Mouse (Mus musculus) neural tube, embryonic 14.5 days (tissue): ENCODE results near the gene Kbtbd3. TPM values are rescaled to one million over a fixed set of nuclear protein-coding genes. Genes with fewer than 3 reads are reported as not detected.

ENCODE experiments used
- ATAC-seq: fragments of 200-750 bp; cut with Nextera tagmentation; 2 replicates; pipeline ENCODE4 v1.8.0; 2017; ENCODE audit warnings: low read depth, mild to moderate bottlenecking, moderate TSS enrichment, moderate library complexity
- H3K27ac ChIP-seq: fragments of 300-500 bp; sonication (generic); 2 replicates; pipeline ENCODE4 v1.5.1; 2014; ENCODE audit warnings: low read depth, mild to moderate bottlenecking, control low read depth, low read length, moderate library complexity, mixed read lengths
- H3K27me3 ChIP-seq: fragments of 300-500 bp; sonication (generic); 2 replicates; pipeline ENCODE4 v1.6.1; 2014; ENCODE audit warnings: low read length; ENCODE audit not compliant: control insufficient read depth, insufficient read depth
- H3K36me3 ChIP-seq: fragments of 300-500 bp; sonication (generic); 2 replicates; pipeline ENCODE4 v1.6.1; 2014; ENCODE audit warnings: low read length, mixed read lengths; ENCODE audit not compliant: control insufficient read depth, insufficient read depth
- H3K4me1 ChIP-seq: fragments of 300-500 bp; sonication (generic); 2 replicates; pipeline ENCODE4 v1.6.1; 2014; ENCODE audit warnings: low read length; ENCODE audit not compliant: control insufficient read depth, insufficient read depth
- H3K4me2 ChIP-seq: fragments of 300-500 bp; sonication (generic); 2 replicates; pipeline ENCODE4 v1.6.1; 2014; ENCODE audit warnings: mild to moderate bottlenecking, low read depth, low read length, control low read depth
- H3K4me3 ChIP-seq: fragments of 300-500 bp; sonication (generic); 2 replicates; pipeline ENCODE4 v1.5.1; 2014; ENCODE audit warnings: low read depth, low read length, control low read depth, mixed read lengths
- H3K9ac ChIP-seq: fragments of 300-500 bp; sonication (generic); replicated peaks from 2 replicates; pipeline ENCODE4 v1.6.1; 2014; ENCODE audit warnings: low read depth, mild to moderate bottlenecking, control low read depth, low read length, mixed read lengths
- H3K9me3 ChIP-seq: fragments of 300-500 bp; sonication (generic); 2 replicates; pipeline ENCODE4 v1.6.1; 2016; ENCODE audit warnings: low read length; ENCODE audit not compliant: control insufficient read depth
- WGBS: fragments of 180-500 bp; shearing (Covaris S2); extraction: QIAGEN DNeasy Blood & Tissue Kit; methylation state at CpG from one replicate; pipeline ENCODE4 v1.1.7; 2014; 5-methylcytosine and 5-hydroxymethylcytosine counted together
- polyA plus RNA-seq: library from polyadenylated mRNA; unstranded; fragments of >200 nt; fragmentation: Nextera tagmentation; extraction: Ambion mirVana; gene quantifications from 2 replicates; pipeline ENCODE4 v1.2.1, GENCODE M21; 2014

Gene Kbtbd3
- polyA plus RNA-seq: 13.8 and 14.5 TPM in 2 replicates

GRCm38 (mm10) chr9:4309351-4310085, at the start of gene Kbtbd3, which contains the start of gene Aasdhppt:
Kbtbd3 (plus strand) TSS chr9:4309833.
Aasdhppt (minus strand) TSS chr9:4309471.
- WGBS: under 1% methylated on average over 53 of the region's 53 CpGs
- peak; percentile 98 for ATAC-seq
- Histone ChIP-seq H3K9me3 (no peaks in the 10 kb centered on the region), H3K27ac (peak within 1 kb of the TSS; percentile 88), H3K4me3 (peak within 1 kb of the TSS; percentile 68), H3K9ac (peak within 1 kb of the TSS; percentile 75), H3K4me1 (peaks cover 8% of the 10 kb centered on the region; the same call in 1 of the 2 replicates), H3K27me3 (no peaks in the 10 kb centered on the region), H3K4me2 (peak within 1 kb of the TSS; percentile 75), H3K36me3 (no peaks in the 10 kb centered on the region)

GRCm38 (mm10) chr9:4259841-4260745, 49.5 kb upstream of the Kbtbd3 start:
- Histone ChIP-seq H3K4me3 (no peak overlapping the region), H3K4me1 (no peaks in the 10 kb centered on the region), H3K36me3 (no peaks in the 10 kb centered on the region), H3K9me3 (peaks cover 7% of the 10 kb centered on the region), H3K27me3 (no peaks in the 10 kb centered on the region), H3K4me2 (no peak overlapping the region), H3K9ac (no peak overlapping the region), H3K27ac (no peak overlapping the region)
- ATAC-seq: peak; percentile 54; the same call in 1 of the 2 replicates
- WGBS: 54% methylated on average over 63 of the region's 65 CpGs

- Histone ChIP-seq H3K27me3 (no peaks in the 10 kb centered on the region), H3K9me3 (peaks cover 7% of the 10 kb centered on the region), H3K4me3 (no peak overlapping the region), H3K4me2 (no peak overlapping the region), H3K36me3 (no peaks in the 10 kb centered on the region), H3K4me1 (no peaks in the 10 kb centered on the region), H3K27ac (no peak overlapping the region), H3K9ac (no peak overlapping the region)
- ATAC-seq: no peak
- 67% methylated on average over 12 of the region's 12 CpGs for WGBS
These were observed 48.9 kb upstream of the Kbtbd3 start for GRCm38 (mm10) chr9:4260746-4261090.

- WGBS: 90% methylated on average over 3 of the region's 3 CpGs
- Histone ChIP-seq H3K36me3 (no peaks in the 10 kb centered on the region), H3K4me3 (no peak overlapping the region), H3K4me1 (no peaks in the 10 kb centered on the region), H3K27me3 (no peaks in the 10 kb centered on the region), H3K27ac (no peak overlapping the region), H3K9ac (no peak overlapping the region), H3K4me2 (no peak overlapping the region), H3K9me3 (no peaks in the 10 kb centered on the region)
- ATAC-seq: no peak
These were observed 42.8 kb upstream of the Kbtbd3 start for GRCm38 (mm10) chr9:4266881-4267280.

GRCm38 (mm10) chr9:4283850-4284249, 25.8 kb upstream of the Kbtbd3 start:
- no peak overlapping the region for H3K4me3 ChIP-seq
- no peak overlapping the region for H3K27ac ChIP-seq
- H3K9ac ChIP-seq: no peak overlapping the region
- no peak for ATAC-seq
- no peak overlapping the region for H3K4me2 ChIP-seq
- no peaks in the 10 kb centered on the region for H3K4me1 ChIP-seq
- no peaks in the 10 kb centered on the region for H3K36me3 ChIP-seq
- WGBS: 4% methylated on average over 3 of the region's 3 CpGs
- H3K27me3 ChIP-seq: no peaks in the 10 kb centered on the region
- no peaks in the 10 kb centered on the region for H3K9me3 ChIP-seq

- H3K4me3 ChIP-seq: no peak overlapping the region
- 94% methylated on average over 2 of the region's 2 CpGs for WGBS
These were observed 9.2 kb upstream of the Kbtbd3 start for GRCm38 (mm10) chr9:4300466-4300865.

GRCm38 (mm10) chr9:4304867-4305266, 4.8 kb upstream of the Kbtbd3 start:
- peaks cover 3% of the 10 kb centered on the region; the same call in 1 of the 2 replicates for H3K4me1 ChIP-seq
- no peaks in the 10 kb centered on the region for H3K27me3 ChIP-seq
- peaks cover 4% of the 10 kb centered on the region for H3K36me3 ChIP-seq
- no peak overlapping the region for H3K27ac ChIP-seq
- no peaks in the 10 kb centered on the region for H3K9me3 ChIP-seq
- H3K4me2 ChIP-seq: no peak overlapping the region
- H3K4me3 ChIP-seq: no peak overlapping the region
- H3K9ac ChIP-seq: no peak overlapping the region
- 53% methylated on average over 1 of the region's 1 CpGs for WGBS
- ATAC-seq: no peak

More at GRCm38 (mm10) chr9:4300466-4300865, 9.2 kb upstream of the Kbtbd3 start:
- Histone ChIP-seq H3K27ac (no peak overlapping the region), H3K4me1 (no peaks in the 10 kb centered on the region), H3K4me2 (no peak overlapping the region), H3K36me3 (peaks cover 4% of the 10 kb centered on the region), H3K9ac (no peak overlapping the region), H3K27me3 (no peaks in the 10 kb centered on the region), H3K9me3 (no peaks in the 10 kb centered on the region)
- no peak for ATAC-seq

- Histone ChIP-seq H3K9me3 (no peaks in the 10 kb centered on the region), H3K27me3 (no peaks in the 10 kb centered on the region), H3K36me3 (no peaks in the 10 kb centered on the region), H3K27ac (peak overlapping the region; percentile 71), H3K4me3 (peak overlapping the region; percentile 68), H3K9ac (peak overlapping the region; percentile 75), H3K4me2 (peak overlapping the region; percentile 75), H3K4me1 (peaks cover 8% of the 10 kb centered on the region; the same call in 1 of the 2 replicates)
- peak; percentile 58 for ATAC-seq
- 1% methylated on average over 36 of the region's 36 CpGs for WGBS
These were observed 844 bp upstream of the Kbtbd3 start for GRCm38 (mm10) chr9:4308628-4309350.
